Mouse (Mus musculus): ENCODE data around the gene Capzb. TPM values are rescaled to one million over a fixed set of nuclear protein-coding genes. Genes with fewer than 3 reads are reported as not detected.
A peak's percentile ranks its signal among the peaks of the same experiment; 100 is the strongest.

The Capzb gene
- polyA plus RNA-seq, 1 experiment from 2014 or later, result 382 TPM

- no peaks in the 10 kb centered on the region; the same call in 1 of the 2 replicates for H3K4me1 ChIP-seq (ENCODE audit: control insufficient read depth, insufficient read depth, low read length)
- no peak overlapping the region for H3K27ac ChIP-seq (ENCODE audit: low read length)
- H3K36me3 ChIP-seq (ENCODE audit: control insufficient read depth, insufficient read depth), result no peaks in the 10 kb centered on the region
- no peaks in the 10 kb centered on the region for H3K27me3 ChIP-seq (ENCODE audit: control insufficient read depth, insufficient read depth, low read length)
- H3K4me2 ChIP-seq (ENCODE audit: low read depth, low read length), result no peak overlapping the region
- no peak overlapping the region for H3K4me3 ChIP-seq (ENCODE audit: low read length)
- H3K9me3 ChIP-seq (replicated peaks; ENCODE audit: control insufficient read depth, low read length), result peaks cover 6% of the 10 kb centered on the region; the same call in 1 of the 2 replicates
- ATAC-seq (replicated peaks; ENCODE audit: extremely low read depth, insufficient read depth, low FRiP score), result no peak
- no peak overlapping the region for H3K9ac ChIP-seq (ENCODE audit: low read length)
- WGBS, result 94% methylated on average over 3 of the region's 3 CpGs
Observed at GRCm38 (mm10) chr4:139177921-139178320, 14.8 kb upstream of the Capzb start.

GRCm38 (mm10) chr4:139178377-139178776 is 14.3 kb upstream of the Capzb start:
- Histone ChIP-seq H3K27ac (ENCODE audit: low read length) (no peak overlapping the region), H3K4me1 (ENCODE audit: control insufficient read depth, insufficient read depth, low read length) (no peaks in the 10 kb centered on the region; the same call in 1 of the 2 replicates), H3K4me3 (ENCODE audit: low read length) (no peak overlapping the region), H3K36me3 (ENCODE audit: control insufficient read depth, insufficient read depth) (no peaks in the 10 kb centered on the region), H3K27me3 (ENCODE audit: control insufficient read depth, insufficient read depth, low read length) (no peaks in the 10 kb centered on the region), H3K9me3 (replicated peaks; ENCODE audit: control insufficient read depth, low read length) (peaks cover 6% of the 10 kb centered on the region; the same call in 1 of the 2 replicates), H3K4me2 (ENCODE audit: low read depth, low read length) (no peak overlapping the region), H3K9ac (ENCODE audit: low read length) (no peak overlapping the region)
- 96% methylated on average over 11 of the region's 11 CpGs for WGBS
- ATAC-seq (replicated peaks; ENCODE audit: extremely low read depth, insufficient read depth, low FRiP score), result no peak

DNA sequence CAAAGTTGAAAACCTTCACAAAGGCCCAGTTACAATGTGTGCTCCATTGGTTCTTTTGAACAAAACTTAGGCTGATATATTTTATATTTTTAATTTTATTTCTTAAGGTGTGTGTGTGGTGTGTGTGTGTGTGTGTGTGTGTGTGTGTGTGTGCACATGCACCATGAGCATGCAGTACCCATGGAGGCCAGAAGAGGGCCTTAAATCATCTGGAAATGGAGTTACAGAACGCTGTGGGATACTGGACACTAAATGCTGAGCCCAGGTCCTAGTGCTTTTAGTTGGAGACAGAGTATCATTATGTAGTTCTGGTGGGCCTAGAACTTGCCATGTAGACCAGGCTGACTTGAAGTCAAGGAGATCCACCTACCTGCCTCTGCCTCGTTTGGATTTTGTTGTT is 13.5 kb upstream of the Capzb start:
- Histone ChIP-seq H3K4me2 (ENCODE audit: low read depth, low read length) (no peak overlapping the region), H3K4me3 (ENCODE audit: low read length) (no peak overlapping the region), H3K36me3 (ENCODE audit: control insufficient read depth, insufficient read depth) (no peaks in the 10 kb centered on the region), H3K4me1 (ENCODE audit: control insufficient read depth, insufficient read depth, low read length) (no peaks in the 10 kb centered on the region; the same call in 1 of the 2 replicates), H3K9ac (ENCODE audit: low read length) (no peak overlapping the region), H3K27me3 (ENCODE audit: control insufficient read depth, insufficient read depth, low read length) (no peaks in the 10 kb centered on the region), H3K27ac (ENCODE audit: low read length) (no peak overlapping the region), H3K9me3 (replicated peaks; ENCODE audit: control insufficient read depth, low read length) (peaks cover 6% of the 10 kb centered on the region; the same call in 1 of the 2 replicates)
- 79% methylated on average over 2 of the region's 2 CpGs for WGBS
- ATAC-seq (replicated peaks; ENCODE audit: extremely low read depth, insufficient read depth, low FRiP score), result no peak

DNA sequence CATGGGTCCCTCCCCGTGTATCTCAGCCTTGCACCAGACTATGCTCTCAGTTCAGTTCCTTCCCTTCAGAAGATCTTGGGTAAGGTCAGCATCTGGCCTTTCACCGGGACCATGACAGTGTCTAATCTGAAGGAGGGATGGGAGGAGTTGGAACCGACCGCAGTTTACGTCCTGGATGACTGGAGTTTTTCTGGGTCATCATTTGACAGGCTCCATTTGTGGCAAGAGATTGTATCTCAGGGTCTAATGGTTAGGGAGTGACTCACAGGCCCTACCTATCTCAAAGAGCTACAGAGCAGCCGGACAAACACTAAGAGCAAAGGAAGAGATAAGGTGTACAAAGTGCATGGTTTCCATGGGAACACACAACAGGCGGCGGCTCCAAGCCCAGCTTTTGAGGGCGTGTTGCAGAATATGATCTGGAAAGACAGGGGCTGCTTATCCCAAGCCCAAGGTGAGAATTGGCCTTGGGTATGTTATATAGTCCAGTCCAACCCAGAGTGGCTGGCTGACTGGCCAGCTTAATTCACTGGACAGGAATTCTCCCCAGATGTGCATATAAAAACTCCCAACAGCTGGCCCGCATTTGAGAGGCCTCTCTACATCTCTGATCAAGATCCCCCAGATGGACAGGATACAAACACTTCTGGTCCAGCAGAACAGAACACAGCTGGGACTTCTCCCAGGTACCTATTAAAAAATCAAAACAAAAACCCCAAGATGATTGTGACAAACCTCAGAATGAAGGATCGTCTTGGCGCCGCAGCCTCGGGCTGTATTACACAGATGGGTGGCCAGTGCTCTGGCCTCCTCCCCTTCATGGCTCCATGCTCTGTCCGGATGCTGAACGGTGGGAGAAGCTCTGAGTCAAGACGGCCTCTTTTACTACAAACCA is 12.7 kb upstream of the Capzb start:
- H3K27ac ChIP-seq (ENCODE audit: low read length), result no peak overlapping the region
- H3K4me2 ChIP-seq (ENCODE audit: low read depth, low read length), result no peak overlapping the region
- H3K9me3 ChIP-seq (replicated peaks; ENCODE audit: control insufficient read depth, low read length), result peaks cover 6% of the 10 kb centered on the region; the same call in 1 of the 2 replicates
- no peaks in the 10 kb centered on the region for H3K27me3 ChIP-seq (ENCODE audit: control insufficient read depth, insufficient read depth, low read length)
- WGBS, result 44% methylated on average over 17 of the region's 17 CpGs
- no peak overlapping the region for H3K4me3 ChIP-seq (ENCODE audit: low read length)
- no peaks in the 10 kb centered on the region; the same call in 1 of the 2 replicates for H3K4me1 ChIP-seq (ENCODE audit: control insufficient read depth, insufficient read depth, low read length)
- H3K36me3 ChIP-seq (ENCODE audit: control insufficient read depth, insufficient read depth), result no peaks in the 10 kb centered on the region
- peak; percentile 64; the same call in 1 of the 2 replicates for ATAC-seq (replicated peaks; ENCODE audit: extremely low read depth, insufficient read depth, low FRiP score)
- H3K9ac ChIP-seq (ENCODE audit: low read length), result no peak overlapping the region

DNA sequence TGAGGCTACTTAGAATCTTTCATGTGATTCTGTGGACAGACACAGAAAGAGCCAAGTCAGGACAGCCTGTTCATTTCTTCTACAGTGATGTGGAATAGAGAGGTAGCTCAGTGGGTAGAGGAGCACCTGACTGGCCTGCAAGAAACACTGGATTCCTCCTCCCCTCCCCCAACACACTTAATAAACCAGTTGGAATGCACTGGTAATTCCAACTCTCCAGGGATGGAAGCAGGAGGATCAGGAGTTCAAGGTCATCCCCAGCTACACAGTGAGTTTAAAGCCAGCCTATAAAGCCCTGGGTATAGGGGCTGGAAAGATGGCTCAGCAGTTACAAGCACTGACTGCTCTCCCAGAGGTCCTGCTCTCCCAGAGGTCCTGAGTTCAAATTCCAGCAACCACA is 10.2 kb upstream of the Capzb start:
- no peak for ATAC-seq (replicated peaks; ENCODE audit: extremely low read depth, insufficient read depth, low FRiP score)
- Histone ChIP-seq H3K27me3 (ENCODE audit: control insufficient read depth, insufficient read depth, low read length) (no peaks in the 10 kb centered on the region), H3K36me3 (ENCODE audit: control insufficient read depth, insufficient read depth) (no peaks in the 10 kb centered on the region), H3K9me3 (replicated peaks; ENCODE audit: control insufficient read depth, low read length) (peaks cover 6% of the 10 kb centered on the region; the same call in 1 of the 2 replicates), H3K4me3 (ENCODE audit: low read length) (no peak overlapping the region), H3K4me2 (ENCODE audit: low read depth, low read length) (no peak overlapping the region), H3K4me1 (ENCODE audit: control insufficient read depth, insufficient read depth, low read length) (no peaks in the 10 kb centered on the region; the same call in 1 of the 2 replicates), H3K9ac (ENCODE audit: low read length) (no peak overlapping the region), H3K27ac (ENCODE audit: low read length) (no peak overlapping the region)

DNA sequence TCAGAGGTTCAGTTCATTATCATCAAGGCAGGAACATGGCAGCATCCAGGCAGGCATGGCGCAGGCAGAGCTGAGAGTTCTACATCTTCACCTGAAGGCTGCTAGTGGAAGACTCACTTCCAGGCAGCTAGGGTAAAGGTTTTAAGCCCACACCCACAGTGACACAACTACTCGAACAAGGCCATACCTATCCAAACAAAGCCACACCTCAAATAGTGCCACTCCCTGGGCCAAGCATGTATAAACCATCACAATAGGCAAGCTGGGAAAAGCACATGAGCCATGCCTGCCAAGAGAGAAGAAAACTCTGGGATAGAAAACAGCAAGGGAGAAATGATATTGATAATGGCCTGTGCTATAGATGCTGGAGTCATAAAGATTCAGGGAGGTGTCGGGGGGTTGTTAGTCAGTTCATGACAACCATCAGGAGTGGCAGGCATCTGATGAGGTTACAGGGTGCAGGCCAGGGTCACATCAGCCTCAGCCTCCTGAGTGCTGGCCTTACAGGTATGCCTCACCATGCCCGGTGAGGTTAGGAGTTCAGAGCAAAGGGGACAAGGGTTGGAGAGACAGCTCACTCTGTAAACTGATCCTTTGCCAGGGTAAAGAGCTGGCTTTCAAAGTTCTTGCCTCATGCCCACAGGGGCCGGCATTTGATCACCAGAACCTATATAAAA is 6.8 kb upstream of the Capzb start:
- no peak overlapping the region for H3K4me3 ChIP-seq (ENCODE audit: low read length)
- H3K4me1 ChIP-seq (ENCODE audit: control insufficient read depth, insufficient read depth, low read length), result no peaks in the 10 kb centered on the region
- 84% methylated on average over 5 of the region's 5 CpGs for WGBS
- H3K27me3 ChIP-seq (ENCODE audit: control insufficient read depth, insufficient read depth, low read length), result no peaks in the 10 kb centered on the region
- H3K9ac ChIP-seq (ENCODE audit: low read length), result no peak overlapping the region
- no peaks in the 10 kb centered on the region for H3K9me3 ChIP-seq (replicated peaks; ENCODE audit: control insufficient read depth, low read length)
- no peaks in the 10 kb centered on the region for H3K36me3 ChIP-seq (ENCODE audit: control insufficient read depth, insufficient read depth)
- H3K4me2 ChIP-seq (ENCODE audit: low read depth, low read length), result no peak overlapping the region
- no peak overlapping the region for H3K27ac ChIP-seq (ENCODE audit: low read length)
- no peak for ATAC-seq (replicated peaks; ENCODE audit: extremely low read depth, insufficient read depth, low FRiP score)

DNA sequence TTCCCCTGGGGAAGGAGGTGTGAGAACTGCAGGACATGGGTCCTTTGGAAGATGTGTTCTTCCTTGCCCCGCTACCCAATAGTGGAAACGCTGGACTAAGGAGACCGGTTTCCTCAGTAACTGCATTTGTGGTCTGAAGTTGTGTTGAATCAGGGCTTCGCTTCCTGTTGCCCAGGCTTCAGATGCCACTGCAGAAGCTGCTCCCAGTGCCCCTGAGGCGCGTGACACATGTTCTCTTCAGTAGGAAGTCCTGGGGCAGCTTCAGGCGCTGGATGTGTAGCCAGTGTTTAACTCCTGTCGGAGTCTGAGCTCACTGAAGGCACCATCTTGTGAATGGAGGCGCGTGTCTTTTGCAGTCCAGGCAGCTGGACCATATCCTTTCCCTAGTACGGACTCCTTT is 4.8 kb upstream of the Capzb start:
- Histone ChIP-seq H3K27ac (ENCODE audit: low read length) (no peak overlapping the region), H3K4me3 (ENCODE audit: low read length) (no peak overlapping the region), H3K4me2 (ENCODE audit: low read depth, low read length) (no peak overlapping the region), H3K9ac (ENCODE audit: low read length) (no peak overlapping the region), H3K4me1 (ENCODE audit: control insufficient read depth, insufficient read depth, low read length) (peaks cover 9% of the 10 kb centered on the region), H3K27me3 (ENCODE audit: control insufficient read depth, insufficient read depth, low read length) (no peaks in the 10 kb centered on the region), H3K36me3 (ENCODE audit: control insufficient read depth, insufficient read depth) (no peaks in the 10 kb centered on the region), H3K9me3 (replicated peaks; ENCODE audit: control insufficient read depth, low read length) (no peaks in the 10 kb centered on the region)
- no peak for ATAC-seq (replicated peaks; ENCODE audit: extremely low read depth, insufficient read depth, low FRiP score)
- WGBS, result 77% methylated on average over 11 of the region's 11 CpGs

GRCm38 (mm10) chr4:139191605-139192498 is 847 bp upstream of the Capzb start:
- peak overlapping the region; percentile 87 for H3K27ac ChIP-seq (ENCODE audit: low read length)
- peak overlapping the region; percentile 74 for H3K4me2 ChIP-seq (ENCODE audit: low read depth, low read length)
- peaks cover 39% of the 10 kb centered on the region for H3K4me1 ChIP-seq (ENCODE audit: control insufficient read depth, insufficient read depth, low read length)
- H3K4me3 ChIP-seq (ENCODE audit: low read length), result peak overlapping the region; percentile 93
- peak overlapping the region; percentile 83 for H3K9ac ChIP-seq (ENCODE audit: low read length)
- no peaks in the 10 kb centered on the region for H3K9me3 ChIP-seq (replicated peaks; ENCODE audit: control insufficient read depth, low read length)
- peak; percentile 77 for ATAC-seq (replicated peaks; ENCODE audit: extremely low read depth, insufficient read depth, low FRiP score)
- H3K36me3 ChIP-seq (ENCODE audit: control insufficient read depth, insufficient read depth), result no peaks in the 10 kb centered on the region
- WGBS, result 10% methylated on average over 19 of the region's 19 CpGs
- no peaks in the 10 kb centered on the region for H3K27me3 ChIP-seq (ENCODE audit: control insufficient read depth, insufficient read depth, low read length)

Measured in heart, embryonic 16.5 days (tissue).